Mouse (Mus musculus) MEL (cell line): Measurements from ENCODE around the gene Gimap9. TPM values are rescaled to one million over a fixed set of nuclear protein-coding genes. Genes with fewer than 3 reads are reported as not detected.

Experiments used
- DNase-seq: peaks from one replicate; pipeline ENCODE4 v3.0.0; 2011; ENCODE audit warnings: low read depth, low spot score
- H3K27ac ChIP-seq: 2 replicates; pipeline ENCODE4 v1.5.1; 2012; ENCODE audit warnings: low read depth, mild to moderate bottlenecking, control low read depth, low read length, moderate library complexity; ENCODE audit not compliant: control insufficient read depth
- H3K27me3 ChIP-seq, 2 experiments: fragments of 150-350 bp in 1 of 2; sonication (generic) in 1 of 2; 2 replicates each; pipeline ENCODE4 v1.6.1; 2012; ENCODE audit warnings: low read length in 2 of 2, mild to moderate bottlenecking in 2 of 2, improper control_type of control experiment in 1 of 2, moderate library complexity in 1 of 2; ENCODE audit not compliant: insufficient read depth in 2 of 2, control insufficient read depth in 1 of 2
- H3K36me3 ChIP-seq, 2 experiments: 2 replicates each; pipeline ENCODE4 v1.6.1; 2012 to 2014; ENCODE audit warnings: low read length in 2 of 2, improper control_type of control experiment in 1 of 2, inconsistent platforms in 1 of 2, mild to moderate bottlenecking in 1 of 2; ENCODE audit not compliant: insufficient read depth in 2 of 2, control insufficient read depth in 1 of 2
- H3K4me1 ChIP-seq, 2 experiments: fragments of 150-350 bp in 1 of 2; sonication (generic) in 1 of 2; 2 replicates each; pipeline ENCODE4 v1.6.1; 2012; ENCODE audit warnings: low read length in 2 of 2, improper control_type of control experiment in 1 of 2, mild to moderate bottlenecking in 1 of 2; ENCODE audit not compliant: insufficient read depth in 2 of 2, control insufficient read depth in 1 of 2
- H3K4me3 ChIP-seq, 2 experiments: fragments of 150-350 bp in 1 of 2; sonication (generic) in 1 of 2; 2 replicates each; pipeline ENCODE4 v1.5.1; 2012; ENCODE audit warnings: low read depth in 2 of 2, low read length in 2 of 2, mild to moderate bottlenecking in 2 of 2, moderate library complexity in 2 of 2, control low read depth in 1 of 2, improper control_type of control experiment in 1 of 2; ENCODE audit not compliant: control insufficient read depth in 1 of 2, insufficient read depth in 1 of 2
- H3K79me2 ChIP-seq: 2 replicates; pipeline ENCODE4 v1.6.1; 2012; ENCODE audit warnings: mild to moderate bottlenecking, low read length, moderate library complexity; ENCODE audit not compliant: control insufficient read depth, poor library complexity, insufficient read depth
- H3K9ac ChIP-seq: 2 replicates; pipeline ENCODE4 v1.6.1; 2012; ENCODE audit warnings: low read depth, mild to moderate bottlenecking, control low read depth, low read length, moderate library complexity; ENCODE audit not compliant: control insufficient read depth, poor library complexity, severe bottlenecking
- H3K9me3 ChIP-seq: fragments of 150-350 bp; sonication (generic); replicated peaks from 2 replicates; pipeline ENCODE4 v1.6.1; 2012; ENCODE audit warnings: mild to moderate bottlenecking, low read length, improper control_type of control experiment, moderate library complexity; ENCODE audit not compliant: insufficient read depth
- CHD1 ChIP-seq: IDR thresholded peaks from 2 replicates; pipeline ENCODE4 v1.6.1; 2012; ENCODE audit warnings: low read depth, mild to moderate bottlenecking, inconsistent platforms, low read length, improper control_type of control experiment
- CTCF ChIP-seq, 3 experiments: IDR thresholded peaks in 2 of 3; conservative IDR thresholded peaks in 1 of 3; 2 replicates each; pipeline ENCODE4 v1.5.1; 2011 to 2012; ENCODE audit warnings: low read length in 3 of 3, low read depth in 2 of 3, mild to moderate bottlenecking in 2 of 3, improper control_type of control experiment in 1 of 3, inconsistent platforms in 1 of 3, mixed read lengths in 1 of 3, moderate library complexity in 1 of 3; ENCODE audit not compliant: control insufficient read depth in 1 of 3, insufficient read depth in 1 of 3, poor library complexity in 1 of 3, severe bottlenecking in 1 of 3
- E2F4 ChIP-seq: IDR thresholded peaks from 2 replicates; pipeline ENCODE4 v1.6.1; 2011; ENCODE audit warnings: low read depth, low read length, improper control_type of control experiment, borderline replicate concordance
- HCFC1 ChIP-seq: IDR thresholded peaks from 2 replicates; pipeline ENCODE4 v1.6.1; 2012; ENCODE audit warnings: low read depth, mild to moderate bottlenecking, inconsistent platforms, low read length, improper control_type of control experiment, moderate library complexity
- KAT2A ChIP-seq: conservative IDR thresholded peaks from 2 replicates; pipeline ENCODE4 v1.6.1; 2012; ENCODE audit warnings: low read depth, low read length, improper control_type of control experiment, inconsistent platforms
- MAX ChIP-seq: IDR thresholded peaks from 2 replicates; pipeline ENCODE4 v1.6.1; 2011; ENCODE audit warnings: low read length, improper control_type of control experiment
- MAZ ChIP-seq: IDR thresholded peaks from 2 replicates; pipeline ENCODE4 v1.6.1; 2012; ENCODE audit warnings: low read depth, mild to moderate bottlenecking, inconsistent platforms, low read length, improper control_type of control experiment
- MYB ChIP-seq: IDR thresholded peaks from 2 replicates; pipeline ENCODE4 v1.6.1; 2011; ENCODE audit warnings: mild to moderate bottlenecking, low read depth, low read length, improper control_type of control experiment
- POLR2A ChIP-seq, 2 experiments: IDR thresholded peaks; 2 replicates each; pipeline ENCODE4 v1.6.1; 2011 to 2012; ENCODE audit warnings: low read length in 2 of 2, mild to moderate bottlenecking in 2 of 2, control low read depth in 1 of 2, improper control_type of control experiment in 1 of 2, low read depth in 1 of 2, moderate library complexity in 1 of 2; ENCODE audit not compliant: control insufficient read depth in 1 of 2, insufficient read depth in 1 of 2, poor library complexity in 1 of 2
- POLR2AphosphoS5 ChIP-seq: IDR thresholded peaks from 2 replicates; pipeline ENCODE4 v1.6.1; 2012; ENCODE audit warnings: low read depth, borderline replicate concordance, mild to moderate bottlenecking, inconsistent platforms, low read length, moderate library complexity, mixed read lengths
- RAD21 ChIP-seq: IDR thresholded peaks from 2 replicates; pipeline ENCODE4 v1.6.1; 2011; ENCODE audit warnings: mild to moderate bottlenecking, low read depth, low read length, improper control_type of control experiment
- SMC3 ChIP-seq: IDR thresholded peaks from 2 replicates; pipeline ENCODE4 v1.6.1; 2011; ENCODE audit warnings: low read depth, low read length, improper control_type of control experiment
- TBP ChIP-seq: IDR thresholded peaks from 2 replicates; pipeline ENCODE4 v1.8.0; 2011; ENCODE audit warnings: low read depth, low read length, improper control_type of control experiment
- TCF12 ChIP-seq: IDR thresholded peaks from 2 replicates; pipeline ENCODE4 v1.6.1; 2014; ENCODE audit warnings: low read depth, mild to moderate bottlenecking, inconsistent platforms, low read length, improper control_type of control experiment, moderate library complexity
- UBTF ChIP-seq: IDR thresholded peaks from 2 replicates; pipeline ENCODE4 v1.6.1; 2012; ENCODE audit warnings: low read depth, mild to moderate bottlenecking, inconsistent platforms, low read length, improper control_type of control experiment, moderate library complexity, borderline replicate concordance; ENCODE audit not compliant: insufficient read depth
- ZNF384 ChIP-seq: IDR thresholded peaks from 2 replicates; pipeline ENCODE4 v1.6.1; 2012; ENCODE audit warnings: low read depth, mild to moderate bottlenecking, inconsistent platforms, low read length, improper control_type of control experiment
- polyA plus RNA-seq, 2 experiments: library from polyadenylated mRNA; stranded (reverse) in 1 of 2; unstranded in 1 of 2; fragments of >175 nt in 1 of 2; fragments of >200 nt in 1 of 2; gene quantifications; 2 replicates each; pipeline versions ENCODE4 v1.2.1 to v1.2.4; 2012; ENCODE audit warnings: low replicate concordance in 2 of 2, low read depth in 1 of 2; ENCODE audit not compliant: insufficient read length in 2 of 2, insufficient read depth in 1 of 2, missing spikeins in 1 of 2
- total RNA-seq: library from RNA; depleted of rRNA; stranded (reverse); fragments of 300-350 nt; gene quantifications from 2 replicates; pipeline ENCODE4 v1.2.3, GENCODE M21; 2012

Gimap9 gene
- total and polyA plus RNA-seq, 3 experiments = 4.8 to 6.2 TPM; not detected in 1

DNA sequence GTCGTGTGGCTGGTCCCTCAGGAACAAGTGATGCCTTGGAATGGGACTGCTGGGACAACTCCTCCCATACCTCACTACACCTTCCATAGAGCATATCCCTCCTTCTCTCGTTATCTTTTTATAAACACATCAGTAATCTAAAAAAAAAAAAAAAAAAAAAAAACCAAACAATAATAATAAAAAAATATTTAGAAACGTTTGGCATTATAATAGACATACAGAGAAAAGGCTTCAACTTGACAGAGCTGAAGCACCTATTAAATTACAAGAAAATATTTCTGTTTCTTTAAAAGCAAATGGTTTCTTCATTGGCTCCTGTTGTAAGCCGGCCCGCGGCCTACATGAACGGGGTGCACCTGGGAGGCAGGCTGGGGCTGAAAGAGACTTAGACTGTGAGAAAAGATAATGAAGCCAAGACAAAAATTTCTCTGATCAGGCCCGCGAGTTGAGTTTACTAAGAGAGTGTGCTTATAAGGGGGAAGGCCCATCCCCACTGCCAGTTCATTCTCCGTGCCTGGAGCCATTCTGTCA is 464 bp upstream of the Gimap9 start:
- Histone ChIP-seq H3K27me3 (no peaks in the 10 kb centered on the region), H3K79me2 (0 out of 2 replicates have a peak, but pooled peaks cover 2% of the 10 kb centered on the region), H3K9ac (peak overlapping the region; percentile 74), H3K27ac (peak overlapping the region; percentile 77), H3K9me3 (no peaks in the 10 kb centered on the region), H3K4me1 (no peaks in the 10 kb centered on the region), H3K36me3 (no peaks in the 10 kb centered on the region; a peak in 1 of 4 replicates), H3K4me3 (peak overlapping the region; percentile 69 to 87)
- no peak for DNase-seq
- TF ChIP-seq ZNF384 (peak; percentile 46; the same call in 1 of the 2 replicates), SMC3 (no peak), HCFC1 (0 out of 2 replicates have a peak, but pooled peaks have one; percentile 11)

GRCm38 (mm10) chr6:48676860-48677415 is 1.0 kb downstream of the Gimap9 start:
- Histone ChIP-seq H3K9me3 (no peaks in the 10 kb centered on the region), H3K79me2 (0 out of 2 replicates have a peak, but pooled peaks cover 2% of the 10 kb centered on the region), H3K9ac (no peak overlapping the region), H3K27ac (no peak overlapping the region)
- DNase-seq = no peak
- TF ChIP-seq UBTF = no peak
- TF ChIP-seq POLR2AphosphoS5 = no peak
- TF ChIP-seq TCF12 = no peak
- no peak for TF ChIP-seq TBP
- no peak for TF ChIP-seq ZNF384
- TF ChIP-seq CTCF (IDR thresholded peaks at IDR 0.05 in 2 of 3, conservative IDR thresholded peaks at IDR 0.05 in 1 of 3; ENCODE audit: control insufficient read depth in 1 of 3, insufficient read depth in 1 of 3, low read depth in 2 of 3, low read length in 3 of 3, poor library complexity in 1 of 3, severe bottlenecking in 1 of 3) = no peak
- TF ChIP-seq MYB = no peak
- TF ChIP-seq E2F4 = no peak
- no peak for TF ChIP-seq SMC3
- TF ChIP-seq, all 39 proteins: peak for 0
- Histone ChIP-seq H3K4me3 (peak overlapping the region in 1 of 2 experiments; percentile 87; a peak in 2 of 4 replicates), H3K36me3 (no peaks in the 10 kb centered on the region; a peak in 1 of 4 replicates), H3K27me3 (no peaks in the 10 kb centered on the region), H3K4me1 (no peaks in the 10 kb centered on the region)

GRCm38 (mm10) chr6:48677492-48678345 is 1.8 kb downstream of the Gimap9 start:
- TF ChIP-seq MAZ = no peak
- TF ChIP-seq MAX = no peak
- no peak for TF ChIP-seq KAT2A
- TF ChIP-seq POLR2A (IDR thresholded peaks at IDR 0.05; ENCODE audit: control insufficient read depth in 1 of 2, insufficient read depth in 1 of 2, low read depth in 1 of 2, low read length in 2 of 2, poor library complexity in 1 of 2) = no peak
- TF ChIP-seq RAD21 = no peak
- TF ChIP-seq CHD1 = no peak
- TF ChIP-seq ZNF384 = no peak
- TF ChIP-seq TCF12 = no peak
- DNase-seq = no peak
- Histone ChIP-seq H3K36me3 (no peaks in the 10 kb centered on the region; a peak in 1 of 4 replicates), H3K27me3 (no peaks in the 10 kb centered on the region), H3K4me1 (no peaks in the 10 kb centered on the region), H3K9me3 (no peaks in the 10 kb centered on the region), H3K79me2 (0 out of 2 replicates have a peak, but pooled peaks cover 2% of the 10 kb centered on the region), H3K9ac (no peak overlapping the region), H3K27ac (no peak overlapping the region), H3K4me3 (no peak overlapping the region)
